Mouse (Mus musculus) lung, postnatal 10 days (tissue): ENCODE measurements around the gene Becn1.
A peak's percentile ranks its signal among the peaks of the same experiment; 100 is the strongest.

ENCODE experiments used
- DNase-seq: peaks from one replicate; pipeline ENCODE4 v3.0.0; 2021

The Becn1 gene

DNA sequence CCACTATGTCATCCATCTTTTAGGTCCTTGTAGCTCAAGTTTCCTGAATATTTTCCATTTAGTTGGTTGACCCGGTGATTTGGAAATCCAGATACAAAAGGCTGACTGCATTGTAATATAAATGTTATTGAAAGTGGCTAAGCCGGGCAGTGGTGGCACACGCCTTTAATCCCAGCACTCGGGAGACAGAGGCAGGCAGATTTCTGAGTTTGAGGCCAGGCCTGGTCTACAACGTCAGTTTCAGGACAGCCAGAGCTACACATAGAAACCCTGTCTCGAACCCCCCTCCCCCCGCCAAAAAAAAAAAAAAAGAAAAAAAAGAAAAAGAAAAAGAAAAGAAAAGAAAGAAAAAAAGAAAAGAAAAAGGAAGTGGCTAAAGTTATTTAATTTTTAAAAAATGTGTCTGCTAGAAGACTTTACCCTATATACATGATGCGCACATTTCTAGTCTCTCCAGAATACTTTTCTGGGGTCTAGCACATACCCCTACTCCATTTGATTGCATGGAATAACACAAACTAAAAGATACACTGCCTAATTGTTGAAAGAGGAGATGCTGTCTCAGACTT, 13.1 kb upstream of the Becn1 start:
- no peak for DNase-seq

- DNase-seq, result no peak
Observed at GRCm38 (mm10) chr11:101314567-101314966, 12.5 kb upstream of the Becn1 start.

DNA sequence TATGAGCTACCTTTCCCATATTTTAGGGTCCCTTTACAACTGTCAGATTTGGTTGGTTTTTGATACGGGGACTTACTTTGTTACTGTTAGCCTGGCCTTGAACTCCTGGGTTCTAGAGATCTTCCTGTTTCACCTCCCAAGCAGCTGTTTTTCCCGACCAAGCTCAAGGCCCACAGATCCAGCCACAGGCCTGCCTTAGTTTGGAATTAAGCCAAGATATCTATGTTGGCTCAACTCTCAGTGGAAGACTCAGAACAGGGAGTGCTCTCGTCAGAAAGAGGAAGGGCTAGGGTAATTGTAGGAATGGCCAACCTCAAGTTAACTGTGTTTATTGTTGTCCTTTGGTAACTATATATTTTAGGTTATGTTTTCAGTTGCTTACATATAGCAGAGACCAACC, 10.1 kb upstream of the Becn1 start:
- DNase-seq, result no peak

DNA sequence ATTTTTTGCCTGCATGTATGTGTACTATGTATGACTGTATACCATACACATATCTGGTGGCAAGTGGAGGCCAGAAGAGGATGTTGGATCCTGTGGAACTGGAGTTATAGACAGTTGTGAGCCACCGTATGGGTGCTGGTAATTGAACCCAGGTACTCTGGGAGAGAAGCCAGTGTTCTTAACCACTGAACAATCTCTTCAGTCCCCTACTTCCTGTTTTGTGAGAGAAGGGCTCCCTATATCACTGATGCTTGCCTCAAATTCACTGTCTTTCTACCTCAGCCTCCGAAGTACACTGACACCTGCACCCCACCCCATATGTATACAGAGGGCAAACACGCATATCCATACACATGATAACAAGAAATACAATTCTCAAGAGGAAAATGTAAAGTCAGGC, 9.0 kb upstream of the Becn1 start:
- no peak for DNase-seq

- DNase-seq, result no peak
Observed at GRCm38 (mm10) chr11:101307744-101308143, 5.7 kb upstream of the Becn1 start.

- no peak for DNase-seq
Observed at GRCm38 (mm10) chr11:101301299-101302003, 635 bp downstream of the Becn1 start.

DNA sequence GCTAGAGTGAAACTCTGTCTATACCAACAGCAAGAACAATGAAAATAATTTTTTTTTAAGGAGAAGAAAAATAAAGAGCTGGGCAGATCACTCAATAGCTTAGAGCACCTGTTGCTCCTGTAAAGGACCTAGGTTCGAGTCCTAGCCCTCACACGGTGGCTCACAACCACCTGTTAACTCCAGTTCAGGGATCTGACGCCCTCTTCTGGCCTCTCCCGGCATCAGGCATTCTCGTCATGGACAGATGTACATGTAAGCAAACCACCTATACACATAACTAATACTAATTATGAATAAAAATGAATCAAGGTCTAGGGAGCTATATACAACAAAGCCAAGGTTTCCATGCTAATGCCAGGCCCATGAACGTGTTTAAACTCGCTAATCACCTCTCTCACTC, 1.2 kb downstream of the Becn1 start:
- no peak for DNase-seq

DNA sequence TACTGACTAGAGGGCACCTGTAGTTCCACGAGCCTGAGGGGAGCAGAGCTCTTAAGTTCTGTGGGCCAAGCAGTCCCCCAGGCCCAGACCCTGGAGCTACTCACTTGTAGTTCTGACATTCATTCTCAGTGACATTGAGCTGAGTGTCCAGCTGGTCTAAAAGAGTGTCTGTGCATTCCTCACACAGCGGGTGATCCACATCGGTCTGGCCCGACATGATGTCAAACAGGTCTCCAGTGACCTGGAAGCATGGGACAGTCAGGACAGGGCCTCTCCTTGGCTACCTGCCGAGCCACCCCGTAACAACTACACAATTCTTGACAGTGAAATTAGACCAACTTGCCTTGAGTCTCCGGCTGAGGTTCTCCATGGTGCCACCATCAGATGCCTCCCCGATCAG, 6.9 kb downstream of the Becn1 start:
- DNase-seq, result no peak

DNA sequence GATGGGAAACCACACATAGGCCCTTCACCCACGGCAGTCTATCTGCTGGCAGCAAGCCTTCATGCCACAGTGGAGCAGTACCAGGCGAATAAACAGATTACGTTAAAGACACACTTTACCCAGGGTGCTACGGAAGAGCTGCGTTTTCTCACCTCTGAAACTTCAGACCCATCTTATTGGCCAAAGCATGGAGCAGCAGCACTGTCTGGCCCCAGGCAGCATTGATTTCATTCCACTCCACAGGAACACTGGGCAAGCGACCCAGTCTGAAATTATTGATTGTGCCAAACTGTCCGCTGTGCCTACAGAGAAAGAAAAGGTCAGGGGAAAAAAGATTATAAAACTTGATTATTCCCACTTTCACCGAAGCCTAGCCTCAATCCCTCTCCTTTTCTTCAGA, 10.9 kb downstream of the Becn1 start:
- DNase-seq, result no peak

- DNase-seq, result peak; percentile 29
Observed at GRCm38 (mm10) chr11:101287306-101287705, 14.8 kb downstream of the Becn1 start.

DNA sequence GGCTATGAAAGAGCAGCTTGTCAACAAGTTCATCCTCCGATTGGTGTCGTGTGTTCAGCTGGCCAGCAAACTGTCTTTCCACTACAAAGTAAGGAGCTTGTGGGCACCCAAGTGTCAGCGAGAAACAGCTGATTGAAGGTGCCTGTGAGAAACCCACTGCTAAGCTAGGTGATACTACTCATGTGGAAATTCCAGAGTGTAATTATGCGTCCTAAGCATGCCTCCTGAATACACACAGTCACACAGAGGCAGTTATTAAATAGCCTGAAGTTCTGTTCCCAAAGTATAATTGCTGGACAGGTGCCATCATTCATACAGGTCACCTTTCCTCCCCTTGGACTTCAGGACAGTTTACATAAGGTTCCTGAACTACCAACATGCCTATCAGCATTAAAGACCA, 18.3 kb downstream of the Becn1 start:
- DNase-seq, result no peak

GRCm38 (mm10) chr11:101282896-101283295, 19.2 kb downstream of the Becn1 start:
- DNase-seq, result no peak

GRCm38 (mm10) chr11:101280837-101281236, 21.2 kb downstream of the Becn1 start:
- no peak for DNase-seq

DNA sequence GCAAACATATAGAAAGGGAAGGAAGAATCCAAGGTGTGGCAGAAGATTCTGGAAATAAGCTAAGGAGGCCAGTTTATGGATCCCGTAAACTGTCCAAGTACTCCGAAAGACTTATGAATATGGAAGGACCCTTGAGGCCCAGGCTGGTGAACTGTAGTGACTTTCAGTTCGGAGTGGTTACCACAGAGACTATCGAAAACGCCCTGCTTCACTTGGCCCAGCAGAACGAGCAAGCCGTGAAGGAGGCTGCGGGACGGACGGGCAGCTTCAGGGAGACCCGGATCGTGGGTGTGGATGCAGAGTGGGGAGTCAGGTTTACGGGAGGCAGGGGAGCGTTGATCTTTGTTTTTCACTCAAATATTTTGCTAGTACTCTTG, 22.9 kb downstream of the Becn1 start:
- no peak for DNase-seq

DNA sequence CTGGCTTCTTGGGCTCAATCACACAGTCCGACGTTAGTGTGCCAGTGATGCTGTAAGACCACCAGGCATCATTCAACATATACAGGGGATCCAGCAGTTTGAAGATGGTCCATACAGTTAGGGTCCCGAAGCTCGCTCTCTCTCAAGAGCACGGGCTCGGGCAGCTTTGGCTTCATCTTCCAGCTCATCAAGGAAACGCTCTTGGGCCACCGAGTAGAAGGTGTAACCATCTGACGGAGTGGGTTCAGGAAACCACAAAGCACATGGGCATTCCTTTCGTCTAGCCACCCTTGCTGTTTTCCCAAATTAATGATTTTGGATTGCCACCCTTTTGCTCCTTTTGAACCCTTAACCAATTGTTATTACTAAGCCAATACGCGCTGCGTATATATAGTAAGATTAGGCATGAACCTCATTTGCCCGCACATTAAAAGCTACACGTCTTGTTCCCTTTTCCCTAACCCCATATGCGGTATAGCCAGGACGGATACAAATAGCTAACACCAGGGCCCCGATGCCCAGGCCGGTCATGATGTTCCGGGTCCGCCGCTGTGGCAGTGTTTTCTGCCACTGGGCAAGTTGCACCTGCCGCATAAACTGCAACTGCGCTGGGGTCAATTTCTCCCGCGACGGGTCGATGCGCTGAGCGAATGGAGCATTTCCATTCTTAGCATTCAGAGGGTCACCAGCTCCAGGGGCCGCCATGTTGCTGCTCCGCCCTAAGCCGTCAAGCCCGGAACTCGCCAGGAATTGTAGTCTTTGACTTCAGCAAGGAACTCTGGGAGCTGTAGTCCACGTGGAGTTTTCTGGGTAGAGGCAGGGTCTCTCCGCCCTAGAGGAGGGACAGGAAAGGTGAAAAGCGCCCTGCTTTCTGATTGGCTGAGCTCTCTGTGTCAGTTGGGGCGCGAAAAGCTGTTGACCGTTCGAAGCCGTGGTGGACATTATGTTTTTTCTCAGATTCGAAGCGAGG, 23.6 kb downstream of the Becn1 start, which contains the start of the genes Cntd1 and Coa3:
Gene Cntd1, plus strand, starts transcription at position 790 of the 970 bp plus-strand sequence.
Gene Coa3, minus strand, starts transcription at position 892 of the 970 bp plus-strand sequence.
- peak; percentile 93 for DNase-seq

DNA sequence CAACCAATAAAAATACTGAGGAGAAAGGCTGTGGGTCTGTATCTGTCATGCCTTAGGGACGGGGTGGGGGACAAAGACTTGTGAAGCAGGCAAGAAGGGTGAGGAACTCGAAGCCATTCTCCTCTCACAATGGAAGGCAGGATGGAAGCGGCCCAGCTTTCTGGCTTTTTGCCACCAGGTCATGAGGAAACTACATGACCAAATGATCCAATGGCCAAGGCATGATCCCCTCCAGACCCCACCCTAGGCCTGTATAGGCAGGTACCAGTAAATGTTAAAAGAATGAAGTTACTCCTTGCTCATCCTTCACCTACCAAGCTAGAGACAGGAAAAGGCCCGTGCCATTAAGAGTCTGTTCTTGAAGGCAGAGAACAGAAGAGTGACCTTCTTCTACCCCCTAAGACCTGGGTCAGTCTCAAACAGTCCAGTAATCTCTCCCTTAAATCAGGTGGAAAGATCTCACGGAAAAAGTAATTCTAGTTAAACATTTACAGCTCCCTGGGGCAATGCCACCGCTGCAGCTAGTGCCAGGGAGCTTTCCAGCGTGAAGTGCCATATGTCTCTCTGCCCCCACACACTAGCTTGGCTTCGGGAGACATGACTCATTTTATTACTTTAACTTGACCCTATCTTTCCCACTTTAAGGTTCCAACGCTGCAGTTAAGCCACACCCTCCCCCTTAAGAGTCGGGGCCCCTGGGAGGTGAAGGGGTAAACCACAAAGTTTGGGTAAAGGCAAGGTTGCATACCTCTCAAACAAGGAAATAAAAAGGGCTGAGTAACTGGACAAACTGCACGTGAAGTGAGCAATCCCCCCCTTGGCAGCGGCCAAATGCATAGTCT, 24.5 kb downstream of the Becn1 start:
- peak; percentile 47 for DNase-seq

DNA sequence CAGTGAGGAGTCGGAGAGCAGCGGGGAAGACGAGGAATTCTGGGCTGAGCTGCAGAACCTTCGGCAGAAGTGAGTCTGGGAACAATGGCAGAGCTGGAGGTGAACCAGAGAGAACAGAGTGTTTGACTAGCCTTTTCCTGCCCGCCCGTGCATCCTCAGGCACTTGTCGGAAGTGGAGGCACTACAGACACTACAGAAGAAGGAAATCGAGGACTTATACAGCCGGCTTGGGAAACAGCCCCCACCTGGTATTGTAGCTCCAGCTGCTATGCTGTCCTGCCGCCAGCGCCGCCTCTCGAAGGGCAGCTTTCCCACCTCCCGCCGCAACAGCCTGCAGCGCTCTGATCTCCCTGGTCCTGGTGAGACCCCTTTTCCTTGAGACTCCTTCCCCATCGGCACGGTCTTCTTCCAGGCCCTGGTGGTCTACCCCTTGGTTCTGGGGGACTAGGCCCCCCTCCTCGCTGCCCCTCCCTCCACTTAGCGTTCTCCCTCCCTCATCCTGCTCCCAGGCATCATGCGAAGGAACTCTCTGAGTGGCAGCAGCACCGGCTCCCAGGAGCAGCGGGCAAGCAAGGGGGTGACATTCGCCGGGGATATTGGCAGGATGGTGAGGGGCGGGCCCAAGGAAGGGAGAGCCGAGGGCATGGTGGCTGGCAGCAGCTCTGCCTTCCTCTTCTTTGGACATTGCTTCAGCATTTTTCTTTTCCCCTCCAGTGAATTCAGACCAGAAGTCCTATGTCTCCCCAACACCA, 25.6 kb downstream of the Becn1 start:
- no peak for DNase-seq

DNA sequence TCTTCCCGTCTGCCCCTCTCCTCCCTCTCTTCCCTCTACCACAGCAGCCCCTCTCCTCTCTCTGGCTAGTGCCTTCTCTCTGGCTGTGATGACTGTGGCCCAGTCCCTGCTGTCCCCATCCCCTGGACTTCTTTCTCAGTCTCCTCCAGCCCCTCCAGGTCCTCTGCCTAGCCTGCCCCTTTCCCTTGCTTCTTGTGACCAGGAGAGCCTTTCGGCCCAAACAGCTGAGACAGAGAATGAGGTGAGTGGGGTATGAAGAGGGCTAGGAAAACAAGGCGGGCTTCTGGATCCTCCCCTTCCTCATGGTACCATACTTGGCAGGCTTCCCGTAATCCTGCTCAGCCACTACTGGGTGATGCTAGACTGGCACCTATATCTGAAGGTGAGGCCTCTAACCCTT, 26.8 kb downstream of the Becn1 start:
- DNase-seq, result no peak

- DNase-seq, result no peak
Observed at GRCm38 (mm10) chr11:101272446-101272845, 29.6 kb downstream of the Becn1 start.

- no peak for DNase-seq
Observed at GRCm38 (mm10) chr11:101269577-101270116, 32.4 kb downstream of the Becn1 start.

DNA sequence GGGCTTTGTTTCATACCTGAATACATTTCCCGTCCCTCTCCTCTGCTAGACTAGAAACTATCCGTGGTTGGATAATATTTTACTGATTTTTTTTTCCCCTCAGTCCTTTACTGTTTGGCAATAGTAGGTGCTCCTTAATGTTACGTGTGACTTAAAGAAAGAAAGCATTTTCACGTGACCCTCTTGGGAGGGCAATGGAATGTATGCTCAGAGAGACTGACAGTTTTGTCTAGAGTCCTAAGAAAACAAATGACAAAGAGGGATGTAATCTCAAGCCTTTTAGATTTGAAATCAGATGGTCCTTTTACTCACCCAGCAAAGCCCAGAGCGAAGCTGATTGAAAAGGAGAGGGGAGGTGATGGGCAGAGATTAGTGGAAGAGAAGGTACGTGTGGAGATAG, 36.2 kb downstream of the Becn1 start:
- no peak for DNase-seq
